Mouse (Mus musculus) gastrocnemius, postnatal 10 days (tissue): ENCODE results near the gene Hpd. TPM values are rescaled to one million over a fixed set of nuclear protein-coding genes. Genes with fewer than 3 reads are reported as not detected.

Experiments used
- DNase-seq: peaks from one replicate; pipeline ENCODE4 v3.0.0; 2021; ENCODE audit warnings: mixed read lengths
- total RNA-seq, 2 experiments: library from RNA; stranded (reverse); gene quantifications; 2 replicates each; pipeline ENCODE4 v1.2.3; 2021

The Hpd gene
- total RNA-seq, 2 experiments from 2014 or later = 0.61 TPM; not detected in 1

DNA sequence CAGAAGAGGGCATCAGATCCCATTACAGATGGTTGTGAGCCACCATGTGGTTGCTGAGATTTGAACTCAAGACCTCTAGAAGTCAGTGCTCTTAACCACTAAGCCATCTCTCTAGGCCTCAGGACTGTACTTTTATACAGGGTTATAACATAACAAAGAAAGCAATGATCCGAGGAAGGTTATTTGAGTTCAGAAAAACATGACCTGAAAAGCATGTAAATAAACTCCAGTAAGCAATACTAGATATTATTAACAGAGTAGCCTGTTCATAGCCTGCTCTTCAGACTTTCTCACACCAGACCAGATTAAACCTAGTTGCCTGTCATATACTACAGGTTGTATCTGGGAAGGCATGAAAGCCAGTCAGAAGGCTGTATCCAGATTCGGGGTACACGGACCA is 4.8 kb upstream of the Hpd start:
- DNase-seq = no peak

DNA sequence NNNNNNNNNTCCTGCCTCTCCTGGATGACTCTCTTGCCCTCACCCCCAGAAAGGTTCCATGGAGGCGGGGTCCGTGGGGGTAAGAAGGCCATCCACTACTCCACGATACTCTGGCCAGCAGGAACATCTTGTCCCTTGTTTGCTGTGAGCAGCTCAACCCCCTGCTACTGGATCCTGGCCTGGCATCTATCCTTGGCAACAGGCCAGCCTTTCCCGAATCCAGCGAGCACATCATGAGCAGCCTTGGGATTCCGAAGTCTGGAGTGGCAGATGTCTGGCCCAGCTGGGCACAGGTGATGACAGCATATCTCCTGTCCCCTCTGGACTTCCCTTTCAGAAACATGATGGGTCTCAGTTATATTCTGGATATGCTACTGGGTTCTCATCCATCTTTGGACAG is 3.4 kb upstream of the Hpd start:
- no peak for DNase-seq

DNA sequence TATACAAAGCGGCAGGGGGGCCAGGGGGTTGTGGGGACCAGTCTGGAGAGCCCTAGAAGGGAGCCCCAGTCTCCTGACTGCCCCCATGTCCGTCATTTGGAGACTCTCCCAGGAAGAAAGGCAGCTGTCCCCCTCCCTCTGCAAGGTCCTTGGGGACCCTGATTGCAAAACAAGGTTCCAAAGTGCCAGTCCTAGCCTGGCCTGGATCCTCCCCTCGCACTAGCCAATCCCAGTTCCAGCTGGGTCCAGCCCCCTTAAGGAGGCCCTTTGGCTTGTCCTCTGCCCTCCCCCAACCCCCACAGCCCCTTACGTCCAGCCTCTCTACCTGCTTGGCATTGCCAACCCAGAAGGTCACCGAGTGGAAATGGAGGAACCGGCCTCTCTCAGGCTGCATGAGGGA is 991 bp downstream of the Hpd start:
- DNase-seq = no peak

DNA sequence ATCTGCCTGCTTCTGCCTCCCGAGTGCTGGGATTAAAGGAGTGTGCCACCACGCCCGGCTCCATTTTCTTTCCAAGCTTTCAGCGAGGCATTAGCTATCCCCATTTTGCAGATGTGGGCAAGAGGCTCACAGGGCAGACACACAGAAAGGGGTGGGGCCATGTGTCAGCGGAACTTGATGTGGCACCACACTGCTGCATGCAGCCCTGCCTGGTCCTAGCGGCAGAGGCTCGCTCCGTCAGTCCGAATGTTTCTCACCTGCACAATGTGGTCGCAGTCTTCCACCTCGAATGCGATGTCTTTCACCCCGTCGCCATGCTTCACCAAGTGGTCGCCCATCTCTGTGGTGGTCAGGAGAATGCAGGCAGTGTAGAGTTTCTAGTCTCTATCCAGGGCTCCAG is 2.1 kb downstream of the Hpd start:
- DNase-seq = no peak

DNA sequence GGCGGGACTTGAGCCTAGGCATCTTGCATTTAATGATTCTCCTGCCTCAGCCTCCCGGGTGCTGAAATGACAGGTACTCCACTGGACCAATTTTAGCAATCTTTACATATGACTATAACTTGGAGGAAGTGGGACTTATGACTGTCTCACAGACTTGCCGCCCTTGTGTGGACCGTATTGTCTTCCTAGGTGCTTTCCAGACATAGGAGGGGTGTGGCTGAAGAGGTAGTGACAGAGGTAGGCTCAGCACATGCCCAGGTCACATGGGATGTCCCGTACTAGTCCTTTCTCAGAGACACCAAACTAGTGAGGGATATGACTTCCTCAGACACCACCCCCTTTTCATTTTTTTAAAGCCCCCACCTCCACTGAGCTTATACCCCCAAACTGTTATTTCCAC is 3.7 kb downstream of the Hpd start:
- no peak for DNase-seq

DNA sequence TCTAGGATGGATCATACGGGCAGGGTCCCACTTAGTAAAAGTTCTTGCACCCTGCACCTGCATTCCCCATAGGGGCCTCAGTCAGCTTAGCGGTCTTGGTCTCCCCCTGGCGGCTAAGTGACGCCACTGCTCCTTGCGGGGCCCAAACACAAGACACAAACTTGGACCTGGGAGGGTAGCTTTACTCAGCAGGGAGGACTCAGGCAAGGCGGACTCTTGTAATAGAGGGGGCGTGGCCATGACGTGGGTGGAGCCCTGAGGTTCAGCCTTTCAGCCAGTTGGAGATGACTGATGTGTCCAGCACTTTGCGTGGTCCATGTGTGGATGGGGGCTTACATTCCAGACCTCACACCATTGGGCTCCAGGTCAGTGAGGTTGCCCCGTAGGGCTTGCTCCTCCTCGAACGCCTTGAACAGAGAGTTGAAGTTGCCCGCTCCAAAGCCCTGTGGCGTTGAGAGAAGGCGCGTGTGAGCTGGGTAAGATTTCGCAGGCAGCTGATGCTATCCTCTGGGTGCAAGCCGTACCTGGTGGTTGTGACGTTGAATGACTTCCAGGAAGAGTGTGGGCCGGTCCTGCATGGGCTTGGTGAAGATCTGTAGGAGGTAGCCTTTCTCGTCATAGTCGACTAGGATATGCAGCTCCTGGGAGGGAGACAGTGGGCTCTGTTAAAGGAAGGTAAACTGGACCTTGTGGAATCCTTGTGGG is 10.7 kb downstream of the Hpd start:
- DNase-seq = peak; percentile 87

DNA sequence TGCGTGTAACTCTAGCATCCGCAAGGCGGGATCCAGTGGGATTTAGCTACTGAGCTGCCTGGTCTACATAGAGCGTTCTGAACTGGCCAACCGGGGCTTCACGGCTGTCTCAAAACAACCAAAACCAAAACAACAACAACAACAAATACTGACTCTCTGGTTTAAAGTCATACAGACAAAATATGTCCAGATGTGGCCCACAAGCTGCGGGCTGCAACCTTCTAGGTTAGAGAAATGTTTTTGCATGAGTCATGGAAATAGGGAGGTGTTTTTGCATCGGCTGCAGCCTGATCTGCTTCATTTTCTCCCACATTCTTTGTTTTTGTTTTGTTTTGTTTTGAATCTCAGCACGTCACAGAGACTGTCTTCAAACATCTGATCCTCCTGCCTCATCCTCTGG is 12.2 kb downstream of the Hpd start:
- DNase-seq = no peak

DNA sequence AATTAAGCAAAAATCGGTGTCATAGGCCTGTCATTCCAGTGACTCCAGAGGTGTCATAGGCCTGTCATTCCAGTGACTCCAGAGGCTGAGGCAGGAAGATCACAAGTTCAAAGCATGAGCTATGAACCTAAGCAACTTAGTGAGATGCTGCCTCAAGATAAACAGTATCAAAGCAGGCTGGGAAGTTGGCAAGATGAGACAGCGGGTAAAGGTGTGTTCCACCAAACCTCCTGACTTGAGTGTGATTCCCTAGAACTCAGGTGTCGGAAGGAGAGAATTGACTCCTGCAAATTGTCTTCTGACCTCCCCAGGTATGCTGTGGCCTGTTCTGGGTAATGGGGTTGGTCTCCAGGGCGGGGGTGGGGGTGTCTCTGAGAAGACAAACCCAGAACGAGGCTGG is 13.2 kb downstream of the Hpd start, which contains the start of gene Psmd9:
Psmd9 (plus strand) TSS at position 130 of the 400 bp plus-strand sequence.
- DNase-seq = no peak

DNA sequence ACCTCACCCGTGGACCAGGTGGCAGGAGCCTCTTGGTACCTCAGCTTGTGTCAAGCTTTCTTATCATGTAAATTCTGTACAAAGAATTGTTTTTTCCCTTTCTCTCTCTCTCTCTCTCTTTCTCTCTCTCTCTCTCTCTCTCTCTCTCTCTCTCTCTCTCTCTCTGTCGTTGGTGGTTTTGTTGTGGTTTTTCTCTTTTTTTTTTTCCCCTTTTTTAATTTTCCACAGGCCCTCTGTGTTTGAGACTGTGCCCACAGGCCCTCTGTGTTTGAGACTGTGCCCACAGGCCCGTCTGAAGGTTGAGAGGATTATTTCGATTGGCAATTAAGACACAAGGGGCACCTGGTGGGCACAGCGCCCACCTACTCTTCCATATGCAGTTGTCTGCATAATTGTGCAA is 14.9 kb downstream of the Hpd start:
- DNase-seq = no peak

DNA sequence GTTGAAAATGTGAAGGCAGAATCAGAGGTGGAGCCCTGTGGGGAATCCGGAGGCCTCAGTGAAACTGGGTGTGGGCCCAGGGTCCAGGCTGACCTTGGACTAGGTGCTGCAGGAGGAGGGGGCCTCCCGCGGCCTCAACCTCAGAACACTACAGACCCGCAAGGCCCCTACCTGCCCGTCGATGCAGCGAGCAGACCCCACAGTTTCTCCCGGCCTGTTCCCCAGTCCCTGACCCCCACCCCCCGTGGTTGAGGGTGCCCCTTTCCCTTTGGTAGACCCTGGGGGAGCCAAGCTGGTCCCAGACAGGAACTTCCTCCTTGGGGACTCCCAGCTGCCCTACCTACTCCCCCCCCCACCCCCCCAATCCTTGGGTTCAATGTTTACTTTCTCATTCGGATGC is 16.1 kb downstream of the Hpd start:
- no peak for DNase-seq

DNA sequence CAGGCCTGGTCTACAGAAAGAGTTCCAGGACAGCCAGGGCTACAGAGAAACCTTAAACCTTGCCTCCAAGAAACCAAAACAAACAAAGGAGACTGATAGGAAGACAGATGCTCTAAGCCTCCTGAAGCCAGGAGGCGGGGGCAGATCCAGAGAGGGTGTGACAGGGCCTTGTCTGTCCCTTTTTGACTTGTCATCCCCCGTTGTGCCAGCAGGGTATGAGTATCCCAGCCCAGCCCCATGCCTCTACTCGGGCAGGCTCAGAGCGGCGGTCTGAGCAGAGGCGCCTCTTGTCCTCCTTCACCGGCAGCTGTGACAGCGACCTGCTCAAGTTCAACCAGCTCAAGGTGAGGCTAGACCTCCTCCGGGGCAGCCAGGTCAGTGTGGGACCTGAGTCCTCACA is 19.6 kb downstream of the Hpd start:
- no peak for DNase-seq

DNA sequence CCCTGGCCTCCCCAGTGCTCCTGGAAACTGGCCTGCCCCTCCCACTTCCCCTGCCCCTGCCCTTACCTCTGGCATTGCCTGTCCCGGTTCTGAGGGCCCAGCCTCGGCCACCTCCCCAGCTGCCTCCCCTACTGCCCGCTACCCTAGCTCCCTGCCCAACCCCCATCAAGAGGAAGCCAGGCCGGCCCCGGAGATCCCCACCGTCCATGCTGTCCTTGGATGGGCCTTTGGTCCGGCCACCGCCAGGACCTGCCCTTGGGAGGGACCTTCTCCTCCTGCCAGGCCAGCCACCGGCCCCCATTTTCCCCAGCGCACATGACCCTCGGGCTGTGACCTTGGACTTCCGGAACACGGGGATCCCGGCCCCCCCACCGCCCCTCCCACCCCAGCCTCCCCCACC is 22.2 kb downstream of the Hpd start:
- no peak for DNase-seq

DNA sequence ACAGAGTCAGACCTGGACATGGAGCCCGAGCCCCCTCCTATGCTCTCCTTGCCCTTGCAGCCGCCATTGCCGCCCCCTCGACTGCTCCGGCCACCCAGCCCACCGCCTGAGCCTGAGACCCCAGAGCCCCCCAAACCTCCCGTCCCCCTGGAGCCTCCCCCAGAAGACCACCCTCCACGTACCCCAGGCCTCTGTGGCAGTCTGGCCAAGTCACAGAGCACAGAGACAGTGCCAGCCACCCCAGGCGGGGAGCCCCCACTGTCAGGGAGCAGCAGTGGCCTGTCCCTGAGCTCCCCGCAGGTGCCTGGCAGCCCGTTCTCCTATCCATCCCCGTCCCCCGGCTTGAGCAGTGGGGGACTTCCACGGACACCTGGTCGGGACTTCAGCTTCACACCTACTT is 22.7 kb downstream of the Hpd start:
- DNase-seq = no peak

DNA sequence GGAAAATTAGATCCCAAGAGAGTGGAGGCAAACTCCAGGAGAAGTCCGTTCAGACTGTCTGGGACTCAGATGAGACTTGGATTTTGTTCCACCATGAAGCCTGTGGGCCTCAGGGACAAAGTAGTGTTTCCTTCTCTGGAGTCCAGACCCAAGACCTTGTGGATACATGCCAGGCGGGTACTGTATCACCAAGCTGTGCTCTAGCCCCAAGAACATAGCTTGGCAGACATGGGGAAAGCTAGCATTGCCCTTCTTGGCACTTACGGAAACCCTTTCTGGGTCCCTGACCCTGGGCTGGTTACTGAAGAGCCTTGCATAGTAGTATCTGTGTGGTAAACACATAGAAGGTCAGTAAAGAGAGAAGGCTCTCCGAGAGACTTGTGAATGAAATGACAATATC is 23.1 kb downstream of the Hpd start:
- no peak for DNase-seq

DNA sequence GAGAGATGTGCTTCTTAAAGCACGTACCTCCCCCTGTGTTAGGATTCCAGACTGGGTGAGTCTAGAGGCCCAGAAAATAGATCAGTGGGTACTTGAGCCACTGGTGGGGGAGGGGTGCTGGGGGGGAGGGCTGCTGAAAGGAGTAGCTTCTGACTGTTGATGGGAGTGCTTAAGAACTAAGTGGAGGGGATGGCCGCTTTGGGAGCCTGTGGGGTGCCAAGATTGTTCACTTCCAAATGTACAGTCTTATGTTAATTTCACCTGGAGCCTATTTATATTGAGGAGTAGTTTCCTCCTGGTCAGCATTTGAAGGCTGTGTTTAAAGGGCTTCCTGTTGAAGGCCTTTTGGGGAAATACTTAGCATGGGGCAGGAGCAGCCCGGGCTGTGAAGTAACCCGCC is 24.6 kb downstream of the Hpd start:
- DNase-seq = no peak

DNA sequence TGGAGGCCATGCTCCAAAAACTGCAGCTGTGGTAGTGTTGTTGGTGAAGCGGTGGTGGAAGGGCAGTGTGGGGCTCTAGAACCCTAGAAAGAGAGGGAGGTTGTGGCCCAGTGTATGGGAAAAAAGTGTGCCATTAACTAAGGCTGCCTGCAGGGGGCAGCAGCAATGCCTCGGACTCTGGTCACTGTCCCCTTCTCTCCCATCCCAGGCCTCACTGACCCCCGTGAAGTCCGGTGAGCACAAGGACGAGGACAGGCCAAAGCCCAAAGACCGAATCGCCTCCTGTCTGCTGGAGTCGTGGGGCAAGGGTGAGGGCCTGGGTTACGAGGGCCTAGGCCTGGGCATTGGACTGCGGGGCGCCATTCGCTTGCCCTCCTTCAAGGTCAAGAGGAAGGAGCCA is 25.8 kb downstream of the Hpd start:
- DNase-seq = no peak

DNA sequence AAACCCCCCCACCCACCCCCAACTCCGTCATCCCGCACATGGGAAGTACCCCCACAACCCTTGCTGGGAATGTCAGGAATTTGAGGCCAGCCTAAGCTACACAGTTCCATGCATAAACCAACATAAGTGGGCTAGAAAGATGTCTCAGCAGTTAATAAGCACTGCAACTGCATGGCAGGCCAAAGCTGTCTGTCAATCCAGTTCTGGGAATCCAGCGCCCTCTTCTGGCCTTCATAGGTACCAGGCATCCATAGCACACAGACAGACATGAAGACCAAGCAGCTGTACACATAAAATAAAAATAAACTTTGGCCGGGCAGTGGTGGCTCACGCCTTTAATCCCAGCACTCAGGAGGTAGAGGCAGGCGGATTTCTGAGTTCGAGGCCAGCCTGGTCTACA is 27.1 kb downstream of the Hpd start:
- DNase-seq = peak; percentile 55

DNA sequence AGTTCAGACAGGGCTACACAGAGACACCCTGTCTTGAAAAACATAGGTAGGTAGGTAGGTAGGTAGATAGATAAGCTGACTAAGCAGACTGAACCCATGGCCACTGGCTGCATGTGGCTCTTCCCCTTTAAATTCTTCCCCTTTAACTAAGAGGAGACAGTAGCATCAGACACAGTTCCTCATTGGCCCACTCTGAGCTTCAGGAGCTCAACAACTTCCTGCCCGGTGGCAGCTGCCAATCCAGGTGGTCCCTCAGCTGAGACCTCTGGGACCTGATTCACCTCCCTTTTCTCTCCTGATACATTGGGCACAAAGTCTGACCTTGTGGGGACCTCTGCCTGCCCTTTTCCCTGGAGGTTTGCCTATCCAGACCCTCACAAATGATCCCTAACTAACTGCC is 29.6 kb downstream of the Hpd start:
- no peak for DNase-seq

DNA sequence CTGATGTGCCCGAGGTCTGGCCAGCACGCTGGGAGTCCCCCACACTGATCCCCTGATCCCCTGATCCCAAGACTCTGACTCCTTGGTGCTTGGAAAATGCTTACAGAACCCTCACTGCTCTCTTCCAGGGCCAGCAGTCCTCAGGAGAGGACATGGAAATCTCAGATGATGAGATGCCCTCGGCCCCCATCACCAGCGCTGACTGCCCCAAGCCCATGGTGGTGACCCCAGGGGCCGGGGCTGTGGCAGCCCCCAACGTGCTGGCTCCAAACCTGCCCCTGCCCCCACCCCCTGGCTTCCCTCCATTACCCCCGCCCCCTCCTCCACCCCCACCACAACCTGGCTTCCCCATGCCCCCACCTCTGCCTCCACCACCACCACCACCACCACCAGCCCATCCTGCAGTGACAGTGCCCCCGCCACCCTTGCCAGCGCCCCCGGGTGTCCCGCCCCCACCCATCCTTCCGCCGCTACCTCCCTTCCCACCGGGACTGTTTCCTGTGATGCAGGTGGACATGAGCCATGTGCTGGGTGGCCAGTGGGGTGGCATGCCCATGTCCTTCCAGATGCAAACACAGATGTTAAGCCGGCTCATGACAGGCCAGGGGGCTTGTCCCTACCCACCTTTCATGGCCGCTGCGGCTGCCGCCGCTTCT is 30.7 kb downstream of the Hpd start:
- DNase-seq = no peak

DNA sequence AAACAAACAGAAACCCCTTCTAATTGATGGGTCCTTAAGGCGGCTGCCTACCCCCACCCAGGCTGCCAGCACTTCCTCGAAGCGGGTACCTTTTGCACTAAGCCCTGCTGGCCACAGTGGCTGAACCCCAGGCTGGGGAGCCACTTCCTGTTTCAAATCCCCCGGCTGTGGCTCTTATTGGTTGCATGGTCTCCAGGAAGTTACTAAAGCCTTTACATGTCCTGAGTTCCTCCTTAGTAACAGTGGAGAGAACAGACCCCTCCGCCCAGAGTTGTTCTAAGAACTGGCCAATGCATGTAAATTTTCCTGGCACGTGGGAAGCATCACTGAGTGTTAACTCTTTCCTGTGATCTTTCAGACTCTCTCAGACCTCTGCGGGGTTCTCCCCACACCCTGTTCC is 31.4 kb downstream of the Hpd start:
- DNase-seq = no peak

DNA sequence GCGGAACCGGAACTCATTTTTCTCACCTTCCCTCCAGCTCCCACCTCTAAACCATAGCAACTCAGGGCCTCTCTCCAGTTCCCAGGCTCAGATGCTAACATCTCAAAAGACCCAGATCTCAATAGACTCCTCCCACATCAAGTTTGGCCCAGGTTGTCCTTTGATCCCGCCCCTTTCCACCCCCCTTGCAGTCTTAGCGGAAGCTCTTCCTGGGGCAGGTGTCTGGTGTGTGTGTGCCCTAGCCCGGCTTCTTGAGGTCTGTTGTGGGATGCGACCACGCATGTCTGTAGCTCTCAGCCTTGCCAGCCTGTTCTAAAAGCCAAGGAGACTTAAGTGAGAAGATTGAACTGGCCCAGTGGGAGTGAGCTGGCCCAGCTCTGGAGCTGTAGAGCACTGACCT is 31.9 kb downstream of the Hpd start:
- DNase-seq = no peak

DNA sequence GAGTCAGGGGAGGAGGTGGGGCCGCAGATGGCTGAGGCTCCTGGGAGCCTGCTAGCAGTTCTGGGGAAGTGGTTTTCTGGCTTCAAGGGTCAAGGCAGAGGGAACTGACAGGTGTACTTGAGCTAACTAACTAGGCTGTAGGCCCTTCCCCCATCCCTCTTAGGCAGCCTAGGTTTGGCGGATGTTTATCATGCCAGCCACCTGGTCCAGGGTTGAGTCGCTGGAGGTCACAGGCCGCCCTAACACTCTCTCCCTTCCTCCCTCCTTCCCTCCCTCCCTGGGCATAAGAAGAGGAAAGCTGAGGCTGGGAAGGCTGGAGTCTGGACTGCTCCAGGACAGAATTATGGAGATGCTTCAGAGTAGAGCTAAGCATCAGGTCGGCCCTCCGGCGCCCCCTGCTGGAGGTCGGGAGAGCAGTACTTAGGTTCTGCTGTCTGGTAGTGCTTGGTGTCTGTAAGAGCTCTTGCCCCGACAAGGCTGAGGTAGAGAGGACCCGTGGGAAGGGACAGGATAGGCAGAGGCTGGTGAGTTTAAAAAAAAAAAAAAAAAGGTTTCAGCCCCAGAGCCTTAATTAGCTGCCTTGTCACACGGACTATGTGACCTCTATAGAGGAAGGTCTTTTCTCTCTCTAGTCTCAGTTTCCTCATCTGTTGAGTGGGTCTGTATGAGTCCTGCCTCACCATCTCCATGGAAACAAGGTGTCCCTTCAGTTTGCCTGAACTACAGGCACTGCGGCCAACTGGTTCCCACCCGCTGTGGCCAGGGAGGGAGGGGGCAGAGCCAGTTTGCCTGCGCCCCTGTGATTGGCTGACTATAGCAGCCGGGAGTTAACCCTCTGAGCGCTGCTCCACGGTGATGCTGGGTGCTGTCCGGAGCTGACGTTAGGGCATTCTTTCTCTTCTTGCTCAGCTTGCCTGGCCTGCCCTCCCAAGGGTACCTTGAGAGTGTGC is 32.8 kb downstream of the Hpd start:
- peak; percentile 96 for DNase-seq

DNA sequence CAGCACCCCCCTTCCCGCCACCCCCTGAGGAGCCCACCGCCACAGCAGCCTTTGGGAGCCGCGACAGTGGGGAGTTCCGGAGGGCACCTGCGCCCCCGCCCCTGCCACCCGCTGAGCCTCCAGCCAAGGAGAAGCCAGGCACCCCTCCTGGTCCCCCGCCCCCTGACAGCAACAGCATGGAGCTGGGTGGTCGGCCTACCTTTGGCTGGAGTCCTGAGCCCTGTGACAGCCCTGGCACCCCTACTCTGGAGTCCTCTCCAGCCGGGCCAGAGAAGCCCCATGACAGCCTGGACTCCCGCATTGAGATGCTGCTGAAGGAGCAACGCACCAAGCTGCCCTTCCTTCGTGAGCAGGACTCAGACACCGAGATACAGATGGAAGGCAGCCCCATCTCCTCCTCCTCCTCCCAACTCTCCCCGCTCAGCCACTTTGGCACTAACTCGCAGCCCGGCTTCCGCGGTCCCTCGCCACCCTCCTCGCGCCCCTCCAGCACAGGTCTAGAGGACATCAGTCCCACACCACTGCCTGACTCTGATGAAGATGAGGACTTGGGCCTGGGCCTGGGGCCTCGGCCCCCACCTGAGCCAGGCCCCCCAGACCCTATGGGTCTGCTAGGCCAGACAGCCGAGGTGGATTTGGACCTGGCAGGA is 34.3 kb downstream of the Hpd start:
- DNase-seq = no peak
